Mouse (Mus musculus) kidney, adult 8-10 months (tissue): ENCODE measurements around the gene Ptch2.

Experiments
- DNase-seq, 2 experiments: peaks; one replicate each; pipeline ENCODE4 v3.0.0; 2022

Gene Ptch2

GRCm38 (mm10) chr4:117155792-117156355 lies 60.0 kb downstream of the Ptch2 start, which contains the start of gene Rps8:
TSS of gene Rps8 (minus strand) at chr4:117156243.
- peak; percentile 86 to 88 for DNase-seq

GRCm38 (mm10) chr4:117156372-117156771 lies 60.5 kb downstream of the Ptch2 start:
- DNase-seq = no peak

GRCm38 (mm10) chr4:117159666-117160065 lies 63.8 kb downstream of the Ptch2 start:
- DNase-seq = no peak

- no peak for DNase-seq
These were observed 65.3 kb downstream of the Ptch2 start for GRCm38 (mm10) chr4:117161183-117161582.
